Comparison of ENCODE assay signal across 25 mouse cellular contexts in the genomic region with DNA sequence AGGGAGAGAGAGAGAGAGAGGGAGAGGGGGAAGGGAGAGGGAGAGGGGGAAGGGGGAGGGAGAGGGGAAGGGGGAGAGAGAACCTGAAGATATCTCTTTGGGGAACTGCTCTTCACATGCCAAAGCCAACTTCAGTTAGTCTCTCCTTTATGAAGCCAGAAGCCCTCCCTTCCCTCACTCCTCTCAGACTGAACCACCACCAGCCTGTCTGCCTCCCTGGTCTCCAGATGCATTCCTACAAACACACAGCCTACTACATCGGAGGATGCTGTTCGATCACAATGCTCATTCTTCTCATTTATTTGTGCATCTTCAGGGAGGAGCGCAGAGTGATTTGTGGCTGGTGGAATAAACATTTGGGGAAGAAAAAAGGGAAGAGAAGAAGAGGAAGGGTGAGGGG.
DNase-seq lines count a peak whose midpoint lies in the region; ATAC-seq and TF ChIP-seq lines count a peak whose summit lies in the region.
"Had no signal": no experiment of that assay in that cellular context is flagged by ENCODE, and none has a peak within 500 bp of the region (broad histone marks: within the 10 kb centered on the region; RNA-seq: fewer than 3 reads in every experiment).

No protein-coding gene starts in this region.

- H3K9ac ChIP-seq in midbrain, embryonic 12.5 days (replicated peaks) = no peak overlapping the region
- no peak overlapping the region for H3K9ac ChIP-seq in midbrain, postnatal 0 days (replicated peaks; ENCODE audit: low read length, poor library complexity, severe bottlenecking)
- no peak overlapping the region for H3K9ac ChIP-seq in midbrain, embryonic 14.5 days (replicated peaks; ENCODE audit: low read length)
- H3K9ac ChIP-seq: embryonic facial prominence, embryonic 13.5 days; limb, embryonic 12.5 days; liver, embryonic 15.5 days; lung, embryonic 14.5 days; stomach, embryonic 15.5 days had no signal

- peak overlapping the region; percentile 43; the same call in 1 of the 2 replicates for H3K27ac ChIP-seq in midbrain, embryonic 12.5 days (replicated peaks)
- no peak overlapping the region; the same call in 1 of the 2 replicates for H3K27ac ChIP-seq in midbrain, postnatal 0 days (ENCODE audit: low read depth, low read length)
- 0 out of 2 replicates have a peak overlapping the region, but pooled peaks have one; percentile 22 for H3K27ac ChIP-seq in midbrain, embryonic 14.5 days (replicated peaks; ENCODE audit: low read depth, low read length)
- H3K27ac ChIP-seq: embryonic facial prominence, embryonic 13.5 days; limb, embryonic 12.5 days; liver, embryonic 15.5 days; stomach, embryonic 15.5 days had no signal

- no peak overlapping the region for H3K4me3 ChIP-seq in midbrain, embryonic 12.5 days
- no peak overlapping the region for H3K4me3 ChIP-seq in midbrain, postnatal 0 days (ENCODE audit: low read depth, low read length)
- H3K4me3 ChIP-seq in midbrain, embryonic 14.5 days (replicated peaks; ENCODE audit: low read depth, low read length) = no peak overlapping the region
- H3K4me3 ChIP-seq: embryonic facial prominence, embryonic 13.5 days; limb, embryonic 12.5 days; liver, embryonic 15.5 days; myocyte; stomach, embryonic 15.5 days had no signal

- no peaks in the 10 kb centered on the region for H3K36me3 ChIP-seq in midbrain, embryonic 12.5 days
- no peaks in the 10 kb centered on the region for H3K36me3 ChIP-seq in midbrain, postnatal 0 days (ENCODE audit: insufficient read depth, low read length)
- H3K36me3 ChIP-seq in midbrain, embryonic 14.5 days (ENCODE audit: control insufficient read depth, insufficient read depth, low read length) = no peaks in the 10 kb centered on the region
- H3K36me3 ChIP-seq: embryonic facial prominence, embryonic 13.5 days; limb, embryonic 12.5 days; liver, embryonic 15.5 days; stomach, embryonic 15.5 days had no signal

- no peak overlapping the region for H3K4me2 ChIP-seq in midbrain, embryonic 12.5 days (replicated peaks)
- no peak overlapping the region for H3K4me2 ChIP-seq in midbrain, postnatal 0 days (ENCODE audit: low read depth, low read length, poor library complexity, severe bottlenecking)
- H3K4me2 ChIP-seq in midbrain, embryonic 14.5 days (ENCODE audit: low read length) = no peak overlapping the region
- H3K4me2 ChIP-seq: embryonic facial prominence, embryonic 13.5 days; heart, embryonic 11.5 days; limb, embryonic 12.5 days; liver, embryonic 15.5 days; lung, embryonic 14.5 days; stomach, embryonic 15.5 days had no signal

- no peaks in the 10 kb centered on the region for H3K4me1 ChIP-seq in midbrain, embryonic 12.5 days
- no peaks in the 10 kb centered on the region for H3K4me1 ChIP-seq in midbrain, postnatal 0 days (ENCODE audit: insufficient read depth, low read length)
- H3K4me1 ChIP-seq in midbrain, embryonic 14.5 days (ENCODE audit: control insufficient read depth, insufficient read depth, low read length) = peaks cover 11% of the 10 kb centered on the region; the same call in 1 of the 2 replicates
- H3K4me1 ChIP-seq: limb, embryonic 12.5 days; liver, embryonic 15.5 days; stomach, embryonic 15.5 days had no signal

- TF ChIP-seq CTCF in midbrain, postnatal 0 days (IDR thresholded peaks at IDR 0.05) = no peak

- H3K9me3 ChIP-seq in midbrain, embryonic 12.5 days = no peaks in the 10 kb centered on the region
- H3K9me3 ChIP-seq in midbrain, postnatal 0 days (ENCODE audit: low read length) = no peaks in the 10 kb centered on the region
- no peaks in the 10 kb centered on the region for H3K9me3 ChIP-seq in midbrain, embryonic 14.5 days (ENCODE audit: control insufficient read depth, low read length)
- H3K9me3 ChIP-seq: embryonic facial prominence, embryonic 13.5 days; limb, embryonic 12.5 days; liver, embryonic 15.5 days; stomach, embryonic 15.5 days had no signal

- H3K27me3 ChIP-seq in midbrain, embryonic 12.5 days = no peaks in the 10 kb centered on the region
- H3K27me3 ChIP-seq in midbrain, postnatal 0 days (ENCODE audit: insufficient read depth, low read length) = no peaks in the 10 kb centered on the region
- no peaks in the 10 kb centered on the region for H3K27me3 ChIP-seq in midbrain, embryonic 14.5 days (ENCODE audit: control insufficient read depth, insufficient read depth, low read length)
- H3K27me3 ChIP-seq: embryonic facial prominence, embryonic 13.5 days; limb, embryonic 12.5 days; liver, embryonic 15.5 days; stomach, embryonic 15.5 days had no signal

- WGBS in midbrain, embryonic 12.5 days = 66% methylated on average over 3 of the region's 3 CpGs
- WGBS in midbrain, postnatal 0 days = 71% methylated on average over 3 of the region's 3 CpGs
- 72% methylated on average over 3 of the region's 3 CpGs for WGBS in midbrain, embryonic 14.5 days

- DNase-seq in frontal cortex, postnatal 10 days (ENCODE audit: low spot score in 2 of 2) = no peak
- no peak for DNase-seq in midbrain, postnatal 0 days (ENCODE audit: low spot score)
- DNase-seq in midbrain, embryonic 14.5 days = no peak
- no peak for DNase-seq in left cerebral cortex, adult 18-20 months (ENCODE audit: low spot score in 2 of 2)
- DNase-seq: adrenal gland, postnatal 25 days; B cell, adult 2 months; cerebellum, adult 18-20 months; cerebellum, postnatal 10 days; gastrocnemius, postnatal 36 days; heart, adult 18-20 months; kidney, adult 9 months; kidney, postnatal 10 days; layer of hippocampus, adult 9-11 months; lung, embryonic 14.5 days; lung, postnatal 14 days; right cerebral cortex, postnatal 25 days had no signal

- ATAC-seq in frontal cortex, adult (ENCODE audit: low TSS enrichment) = peak; percentile 55; the same call in 1 of the 2 replicates
- peak; percentile 44; the same call in 1 of the 2 replicates for ATAC-seq in midbrain, embryonic 12.5 days (ENCODE audit: low FRiP score, low read depth)
- no peak for ATAC-seq in midbrain, postnatal 0 days (ENCODE audit: low FRiP score)
- no peak for ATAC-seq in midbrain, embryonic 14.5 days (ENCODE audit: low FRiP score, low TSS enrichment)
- ATAC-seq: intestine, embryonic 16.5 days had no signal

Comparison
In these comparisons a context has a peak if more than half of its experiments do, and no peak if none do; other contexts are left out.
1. ATAC-seq: peak in frontal cortex, adult (single experiment) and midbrain, embryonic 12.5 days (single experiment); none in midbrain, postnatal 0 days (single experiment) and midbrain, embryonic 14.5 days (single experiment).